Mouse (Mus musculus) MEL (cell line): ENCODE results near the gene Eif4g1.

ENCODE experiments used
- CHD2 ChIP-seq: IDR thresholded peaks from 2 replicates; pipeline ENCODE4 v1.6.1; 2011; ENCODE audit warnings: low read length, improper control_type of control experiment
- CTCF ChIP-seq, 3 experiments: IDR thresholded peaks in 2 of 3; conservative IDR thresholded peaks in 1 of 3; 2 replicates each; pipeline ENCODE4 v1.5.1; 2011 to 2012; ENCODE audit warnings: low read length in 3 of 3, low read depth in 2 of 3, mild to moderate bottlenecking in 2 of 3, improper control_type of control experiment in 1 of 3, inconsistent platforms in 1 of 3, mixed read lengths in 1 of 3, moderate library complexity in 1 of 3; ENCODE audit not compliant: control insufficient read depth in 1 of 3, insufficient read depth in 1 of 3, poor library complexity in 1 of 3, severe bottlenecking in 1 of 3
- E2F4 ChIP-seq: IDR thresholded peaks from 2 replicates; pipeline ENCODE4 v1.6.1; 2011; ENCODE audit warnings: low read depth, low read length, improper control_type of control experiment, borderline replicate concordance
- EP300 ChIP-seq, 2 experiments: IDR thresholded peaks; 2 replicates each; pipeline ENCODE4 v1.6.1; 2011; ENCODE audit warnings: improper control_type of control experiment in 2 of 2, low read length in 2 of 2, low read depth in 1 of 2, mild to moderate bottlenecking in 1 of 2
- GATA1 ChIP-seq: IDR thresholded peaks from 2 replicates; pipeline ENCODE4 v1.6.1; 2011; ENCODE audit warnings: low read depth, low read length, improper control_type of control experiment
- HCFC1 ChIP-seq: IDR thresholded peaks from 2 replicates; pipeline ENCODE4 v1.6.1; 2012; ENCODE audit warnings: low read depth, mild to moderate bottlenecking, inconsistent platforms, low read length, improper control_type of control experiment, moderate library complexity
- MXI1 ChIP-seq: IDR thresholded peaks from 2 replicates; pipeline ENCODE4 v1.6.1; 2011; ENCODE audit warnings: mild to moderate bottlenecking, low read depth, low read length, improper control_type of control experiment
- MYB ChIP-seq: IDR thresholded peaks from 2 replicates; pipeline ENCODE4 v1.6.1; 2011; ENCODE audit warnings: mild to moderate bottlenecking, low read depth, low read length, improper control_type of control experiment
- RAD21 ChIP-seq: IDR thresholded peaks from 2 replicates; pipeline ENCODE4 v1.6.1; 2011; ENCODE audit warnings: mild to moderate bottlenecking, low read depth, low read length, improper control_type of control experiment
- TAL1 ChIP-seq: IDR thresholded peaks from 2 replicates; pipeline ENCODE4 v1.6.1; 2012; ENCODE audit warnings: mild to moderate bottlenecking, inconsistent platforms, low read length, moderate library complexity, mixed read lengths
- TCF12 ChIP-seq: IDR thresholded peaks from 2 replicates; pipeline ENCODE4 v1.6.1; 2014; ENCODE audit warnings: low read depth, mild to moderate bottlenecking, inconsistent platforms, low read length, improper control_type of control experiment, moderate library complexity
- UBTF ChIP-seq: IDR thresholded peaks from 2 replicates; pipeline ENCODE4 v1.6.1; 2012; ENCODE audit warnings: low read depth, mild to moderate bottlenecking, inconsistent platforms, low read length, improper control_type of control experiment, moderate library complexity, borderline replicate concordance; ENCODE audit not compliant: insufficient read depth
- USF1 ChIP-seq: IDR thresholded peaks from 2 replicates; pipeline ENCODE4 v1.6.1; 2014; ENCODE audit warnings: low read depth, mild to moderate bottlenecking, inconsistent platforms, low read length, improper control_type of control experiment, moderate library complexity
- ZMIZ1 ChIP-seq: IDR thresholded peaks from 2 replicates; pipeline ENCODE4 v1.6.1; 2012; ENCODE audit warnings: low read depth, mild to moderate bottlenecking, inconsistent platforms, low read length, improper control_type of control experiment, moderate library complexity

- TF ChIP-seq GATA1 (no peak), TAL1 (no peak), UBTF (no peak), E2F4 (0 out of 2 replicates have a peak, but pooled peaks have one; percentile 47), MXI1 (peak; percentile 81), CHD2 (no peak), RAD21 (no peak), TCF12 (peak; percentile 79), CTCF (IDR thresholded peaks at IDR 0.05 in 2 of 3, conservative IDR thresholded peaks at IDR 0.05 in 1 of 3; ENCODE audit: control insufficient read depth in 1 of 3, insufficient read depth in 1 of 3, low read depth in 2 of 3, low read length in 3 of 3, poor library complexity in 1 of 3, severe bottlenecking in 1 of 3) (no peak), HCFC1 (peak; percentile 93), ZMIZ1 (peak; percentile 98), MYB (no peak), USF1 (peak; percentile 51; the same call in 1 of the 2 replicates), EP300 (IDR thresholded peaks at IDR 0.05; ENCODE audit: low read depth in 1 of 2, low read length in 2 of 2) (0 out of 4 replicates have a peak, but pooled peaks of 1 of the 2 experiments have one; percentile 12)
Observed at GRCm38 (mm10) chr16:20651076-20651946, 16.8 kb upstream of the Eif4g1 start, which contains the start of gene Psmd2.
